Mouse (Mus musculus) G1E (cell line): ENCODE data around the gene Etv1.

ENCODE experiments used
- CTCF ChIP-seq: IDR thresholded peaks from 2 replicates; pipeline ENCODE4 v1.5.1; 2012; ENCODE audit warnings: low read depth, low read length, inconsistent platforms, mixed read lengths
- GATA1 ChIP-seq: IDR thresholded peaks from 2 replicates; pipeline ENCODE4 v1.6.1; 2012; ENCODE audit warnings: borderline replicate concordance, low read length, inconsistent platforms, mixed read lengths
- GATA2 ChIP-seq: IDR thresholded peaks from 2 replicates; pipeline ENCODE4 v1.6.1; 2012; ENCODE audit warnings: low read depth, low read length, inconsistent platforms, borderline replicate concordance
- POLR2AphosphoS5 ChIP-seq: IDR thresholded peaks from 2 replicates; pipeline ENCODE4 v1.6.1; 2012; ENCODE audit warnings: low read depth, low read length, inconsistent platforms; ENCODE audit not compliant: insufficient replicate concordance
- TAL1 ChIP-seq: conservative IDR thresholded peaks from 2 replicates; pipeline ENCODE4 v1.6.1; 2012; ENCODE audit warnings: low read depth, low read length, inconsistent platforms, mixed read lengths

- no peak for TF ChIP-seq CTCF
- no peak for TF ChIP-seq POLR2AphosphoS5
- TF ChIP-seq GATA1 = no peak
- no peak for TF ChIP-seq TAL1
- no peak for TF ChIP-seq GATA2
Observed at GRCm38 (mm10) chr12:38807031-38807430, 27.9 kb downstream of the Etv1 start.
